Mouse (Mus musculus) bone marrow, adult 2 months (tissue): ENCODE results near the gene Slc43a3.

ENCODE experiments used
- CTCF ChIP-seq: fragments of 200-500 bp; IDR thresholded peaks from 2 replicates; pipeline ENCODE4 v1.5.1; 2011; ENCODE audit warnings: low read length, control low read depth; ENCODE audit not compliant: control insufficient read depth, insufficient read depth
- POLR2A ChIP-seq: fragments of 200-500 bp; IDR thresholded peaks from 2 replicates; pipeline ENCODE4 v1.6.1; 2011; ENCODE audit warnings: low read depth, mild to moderate bottlenecking, control low read depth, low read length, borderline replicate concordance; ENCODE audit not compliant: control insufficient read depth

GRCm38 (mm10) chr2:84915330-84915729 lies 21.0 kb upstream of the Slc43a3 start:
- TF ChIP-seq CTCF = no peak
- TF ChIP-seq POLR2A = no peak
